Mouse (Mus musculus) thymus, adult 2 months (tissue): ENCODE measurements at regions not wholly inside any gene's neighbourhood (a gene's known extent, or its start where the extent isn't known, plus 50 kb on each side); places are given as distances from the start of the nearest gene placed in this dataset.

Experiments used
- CTCF ChIP-seq: fragments of 200-500 bp; IDR thresholded peaks from 2 replicates; pipeline ENCODE4 v1.5.1; 2012; ENCODE audit warnings: mild to moderate bottlenecking, control low read depth, low read length, moderate library complexity, borderline replicate concordance; ENCODE audit not compliant: control insufficient read depth, poor library complexity, insufficient read depth; ENCODE audit errors: extremely low read depth
- POLR2A ChIP-seq: fragments of 200-500 bp; IDR thresholded peaks from 2 replicates; pipeline ENCODE4 v1.6.1; 2012; ENCODE audit warnings: mild to moderate bottlenecking, low read length, control low read depth, moderate library complexity; ENCODE audit not compliant: control insufficient read depth, poor library complexity, insufficient read depth; ENCODE audit errors: extremely low read depth

- TF ChIP-seq POLR2A (no peak), CTCF (no peak)
These were observed 95.2 kb upstream of the Nek7 start for GRCm38 (mm10) chr1:138715162-138715561.
